16 mouse cellular contexts compared by ENCODE assay signal in genomic region chr1:160963199-160963598, GRCm38 (mm10).
"Had no signal": no experiment of that assay in that cellular context is flagged by ENCODE, and none has a peak within 500 bp of the region (broad histone marks: within the 10 kb centered on the region; RNA-seq: fewer than 3 reads in every experiment).

No protein-coding gene starts in this region.

- H3K4me3 ChIP-seq: limb, embryonic 12.5 days; limb, embryonic 15.5 days; megakaryocyte, embryonic 14.5 days; midbrain, embryonic 12.5 days had no signal

- H3K27ac ChIP-seq: limb, embryonic 12.5 days; limb, embryonic 15.5 days; macrophage; midbrain, embryonic 12.5 days had no signal

- H3K27me3 ChIP-seq: limb, embryonic 12.5 days; limb, embryonic 15.5 days; megakaryocyte, embryonic 14.5 days; midbrain, embryonic 12.5 days had no signal

- H3K4me1 ChIP-seq: limb, embryonic 12.5 days; limb, embryonic 15.5 days; midbrain, embryonic 12.5 days had no signal

- H3K9ac ChIP-seq: limb, embryonic 12.5 days; limb, embryonic 15.5 days; lung, embryonic 14.5 days; midbrain, embryonic 12.5 days had no signal

- DNase-seq: kidney, adult 18-20 months; kidney, adult 9 months; kidney, postnatal 14 days; kidney, postnatal 4 days; left cerebral cortex, postnatal 4 days; lung, embryonic 14.5 days; thymus, adult 2 months; thymus, postnatal 14 days; thymus, postnatal 4 days had no signal

- H3K4me2 ChIP-seq: limb, embryonic 12.5 days; limb, embryonic 15.5 days; lung, embryonic 14.5 days; midbrain, embryonic 12.5 days had no signal

- ATAC-seq: intestine, embryonic 16.5 days; lung, postnatal 0 days had no signal

- H3K9me3 ChIP-seq: limb, embryonic 12.5 days; limb, embryonic 15.5 days; megakaryocyte, embryonic 14.5 days; midbrain, embryonic 12.5 days had no signal
